31 mouse cellular contexts compared by ENCODE assay signal in genomic region chr8:71625088-71625487, GRCm38 (mm10). TPM values are rescaled to one million over a fixed set of nuclear protein-coding genes. Genes with fewer than 3 reads are reported as not detected.
DNase-seq lines count a peak whose midpoint lies in the region; ATAC-seq and TF ChIP-seq lines count a peak whose summit lies in the region.
"Had no signal": no experiment of that assay in that cellular context is flagged by ENCODE, and none has a peak within 500 bp of the region (broad histone marks: within the 10 kb centered on the region; RNA-seq: fewer than 3 reads in every experiment).

No protein-coding gene starts in this region.

- peak; percentile 23 for DNase-seq in lung, postnatal 25 days (ENCODE audit: low spot score)
- no peak for DNase-seq in lung, postnatal 10 days
- peak; percentile 53 to 55 for DNase-seq in B cell, adult 2 months
- DNase-seq in right cerebral cortex, postnatal 4 days = no peak
- no peak for DNase-seq in urinary bladder, postnatal 36 days (ENCODE audit: low spot score in 2 of 2)
- DNase-seq: adrenal gland, postnatal 10 days; cerebellum, adult 11-12 months; forebrain, postnatal 0 days; gastrocnemius, postnatal 10 days; kidney, adult 2 months; kidney, postnatal 36 days; layer of hippocampus, postnatal 36 days; left cerebral cortex, postnatal 4 days; thymus, adult 2 months; thymus, postnatal 36 days had no signal

- peak; percentile 60 for ATAC-seq in monocyte, adult 5-6 weeks (replicated peaks; ENCODE audit: insufficient number of reproducible peaks, low FRiP score, low TSS enrichment, poor library complexity, severe bottlenecking)
- ATAC-seq: forebrain, postnatal 0 days; hindbrain, postnatal 0 days; intestine, embryonic 15.5 days; Patski had no signal

- no peak for TF ChIP-seq CTCF in bone marrow macrophage, adult 2 months (IDR thresholded peaks at IDR 0.05; ENCODE audit: low read depth, low read length)

- peak overlapping the region; percentile 52 for H3K27ac ChIP-seq in bone marrow macrophage, adult 2 months (ENCODE audit: insufficient read depth, low read depth, low read length)
- H3K27ac ChIP-seq: embryonic facial prominence, embryonic 10.5 days; embryonic facial prominence, embryonic 15.5 days; forebrain, embryonic 12.5 days; heart, embryonic 10.5 days; heart, embryonic 15.5 days; hindbrain, embryonic 12.5 days; hindbrain, postnatal 0 days; intestine, embryonic 15.5 days; liver, embryonic 15.5 days; lung, embryonic 15.5 days; midbrain, embryonic 12.5 days; neural tube, embryonic 13.5 days had no signal

- no peak overlapping the region for H3K4me3 ChIP-seq in bone marrow macrophage, adult 2 months (ENCODE audit: insufficient read depth, low read length)
- H3K4me3 ChIP-seq: embryonic facial prominence, embryonic 10.5 days; embryonic facial prominence, embryonic 15.5 days; forebrain, embryonic 12.5 days; heart, embryonic 10.5 days; heart, embryonic 15.5 days; hindbrain, embryonic 12.5 days; intestine, embryonic 15.5 days; liver, embryonic 15.5 days; lung, embryonic 15.5 days; megakaryocyte, embryonic 14.5 days; midbrain, embryonic 12.5 days; neural tube, embryonic 13.5 days had no signal

- H3K4me1 ChIP-seq in bone marrow macrophage, adult 2 months (ENCODE audit: control insufficient read depth, insufficient read depth, low read length) = peaks cover 48% of the 10 kb centered on the region

- no peak for TF ChIP-seq POLR2A in bone marrow macrophage, adult 2 months (IDR thresholded peaks at IDR 0.05; ENCODE audit: borderline replicate concordance, low read depth, low read length)

RNA-seq across cellular contexts. Expression of gene Colgalt1, which starts 14.3 kb away (rescaled TPM):
- polyA plus RNA-seq in bone marrow macrophage, adult 2 months (2012; ENCODE audit: insufficient read depth, insufficient read length, missing spikeins) = 111 and 113 TPM in 2 replicates
- total RNA-seq in monocyte, adult 5-6 weeks (2017) = 39.9 to 78.4 TPM (median 65.4 TPM) in 3 replicates

RNA-seq across cellular contexts. Expression of gene Fam129c, which starts 27.6 kb away (rescaled TPM):
- 2.5 and 2.7 TPM in 2 replicates for polyA plus RNA-seq in bone marrow macrophage, adult 2 months (2012; ENCODE audit: insufficient read depth, insufficient read length, missing spikeins)
- total RNA-seq in monocyte, adult 5-6 weeks (2017) = 6.3 to 12.8 TPM (median 6.9 TPM) in 3 replicates

RNA-seq across cellular contexts. Expression of gene Pgls, which starts 33.1 kb away (rescaled TPM):
- polyA plus RNA-seq in bone marrow macrophage, adult 2 months (2012; ENCODE audit: insufficient read depth, insufficient read length, missing spikeins) = 83.5 and 88.9 TPM in 2 replicates
- 31.2 to 49.8 TPM (median 36.8 TPM) in 3 replicates for total RNA-seq in monocyte, adult 5-6 weeks (2017)

RNA-seq across cellular contexts. Expression of gene Unc13a, which starts 46.5 kb away (rescaled TPM):
- 1.0 and 1.3 TPM in 2 replicates for polyA plus RNA-seq in bone marrow macrophage, adult 2 months (2012; ENCODE audit: insufficient read depth, insufficient read length, missing spikeins)
- total RNA-seq in monocyte, adult 5-6 weeks (2017) = 0.21 to 0.97 TPM (median 0.29 TPM) in 3 replicates

RNA-seq across cellular contexts. Expression of gene Jak3, which starts 51.0 kb away (rescaled TPM):
- 15.6 and 15.7 TPM in 2 replicates for polyA plus RNA-seq in bone marrow macrophage, adult 2 months (2012; ENCODE audit: insufficient read depth, insufficient read length, missing spikeins)
- total RNA-seq in monocyte, adult 5-6 weeks (2017) = 7.1 to 25.6 TPM (median 11.2 TPM) in 3 replicates

Comparison
In these comparisons a context has a peak if more than half of its experiments do, and no peak if none do; other contexts are left out.
1. DNase-seq: peak in lung, postnatal 25 days (single experiment) and B cell, adult 2 months (2 of 2); none in lung, postnatal 10 days (single experiment), right cerebral cortex, postnatal 4 days (single experiment) and urinary bladder, postnatal 36 days (0 of 2).